Mouse (Mus musculus): ENCODE results near the gene Flt1.
"Not testable (repeated sequence)": the region's sequence is repeated elsewhere in the genome, so short reads cannot be mapped to it uniquely, and the experiment has no call there.

Gene Flt1

DNA sequence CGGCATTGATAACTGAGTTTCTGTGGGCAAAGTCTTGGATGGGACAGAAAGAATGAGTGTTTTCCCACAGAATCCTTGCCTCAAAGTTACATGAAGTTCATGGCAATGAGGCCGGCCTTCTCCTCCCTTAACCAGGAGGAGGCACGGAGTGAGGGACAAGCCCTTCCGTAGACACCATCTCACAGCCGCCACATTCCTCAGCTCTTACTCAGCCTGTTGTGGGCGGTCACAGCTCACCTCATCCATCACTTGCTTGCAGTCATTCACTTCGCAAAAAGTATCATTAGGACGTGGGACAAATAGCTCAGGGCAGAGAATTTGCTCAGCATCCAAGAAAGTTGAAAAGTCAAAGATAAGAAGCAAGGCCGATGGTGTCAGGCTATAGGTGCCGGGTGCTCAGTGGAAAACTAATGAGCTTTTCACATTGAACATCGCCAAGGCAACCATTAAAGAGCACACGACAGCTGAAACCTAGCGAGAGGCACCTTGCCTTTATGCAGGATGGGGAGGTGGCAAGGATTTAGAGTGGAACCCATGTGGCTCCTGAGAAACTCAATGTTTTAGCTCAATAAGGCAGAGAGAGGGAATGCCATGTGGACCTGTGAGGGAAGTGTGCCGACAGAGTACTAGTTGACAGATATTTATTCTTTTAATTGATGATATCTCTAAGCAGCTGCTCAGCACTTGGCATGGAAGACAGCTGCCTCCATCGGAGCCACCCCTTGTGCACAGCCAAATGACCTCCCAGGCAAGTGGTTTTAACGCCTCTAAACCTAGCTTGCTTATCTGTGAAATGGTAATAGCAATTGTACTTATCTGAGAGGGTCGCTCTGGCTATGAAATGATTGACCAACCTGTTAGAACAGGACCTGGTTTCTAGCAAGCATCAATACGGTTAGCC lies 124.1 kb downstream of the Flt1 start:
- DNase-seq, result no peak

DNA sequence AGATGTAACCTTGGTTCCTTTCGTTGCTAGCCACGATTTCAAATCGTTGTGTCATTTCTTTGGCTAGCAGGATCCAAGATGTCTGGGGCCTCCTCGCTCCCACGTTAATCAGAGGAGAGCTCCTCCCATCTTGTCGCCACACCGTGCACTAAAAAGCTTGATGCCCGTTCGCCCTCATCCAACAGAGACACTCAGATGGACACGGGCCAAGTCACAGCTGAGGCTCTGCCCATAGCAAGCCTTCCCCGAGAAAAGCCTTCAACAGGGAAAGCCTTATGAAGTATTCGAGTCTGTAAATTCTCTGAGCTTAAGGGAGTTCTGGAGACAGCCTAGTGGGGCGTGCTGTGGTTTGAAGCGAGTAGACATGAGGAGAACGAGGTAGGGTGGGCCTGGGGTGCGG lies 128.0 kb downstream of the Flt1 start:
- no peak for DNase-seq

DNA sequence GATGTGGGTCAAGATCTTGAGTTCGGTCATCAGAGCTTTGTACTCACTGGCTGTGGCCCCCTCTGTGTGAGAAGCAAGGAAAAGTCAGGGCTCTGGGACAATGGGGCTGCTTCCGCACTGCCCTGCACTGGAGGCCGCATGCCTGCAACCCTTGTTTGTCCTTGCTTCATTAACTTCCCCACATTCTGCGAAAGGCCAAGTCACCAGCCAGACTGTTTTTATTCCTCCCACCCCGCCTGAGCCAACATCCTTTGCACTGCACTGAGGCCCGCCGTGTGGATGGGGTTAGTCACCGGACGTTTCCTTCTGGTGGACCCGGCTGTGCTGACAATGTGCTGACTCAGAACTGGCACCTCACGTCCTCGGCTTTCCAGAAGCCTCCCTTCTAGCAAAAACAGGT lies 136.0 kb downstream of the Flt1 start:
- DNase-seq, result no peak

DNA sequence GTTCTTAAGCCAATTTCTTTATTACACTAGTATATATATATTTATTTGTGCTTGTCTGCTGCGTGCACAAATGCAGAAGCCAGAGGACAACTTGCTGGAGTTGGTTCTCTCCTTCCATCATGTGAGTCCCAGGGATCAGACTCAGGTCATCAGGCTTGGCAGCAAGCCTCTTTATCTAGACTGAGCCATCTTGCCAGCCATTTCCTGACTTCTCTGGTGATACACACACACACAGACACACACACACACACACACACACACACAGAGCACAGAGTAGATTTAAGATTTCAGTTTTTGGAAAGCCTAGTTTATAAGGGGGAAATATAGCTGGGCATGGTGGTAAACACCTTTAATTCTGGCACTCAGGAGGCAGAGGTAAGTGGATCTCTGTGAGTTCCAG lies 140.7 kb downstream of the Flt1 start:
- no peak for DNase-seq

DNA sequence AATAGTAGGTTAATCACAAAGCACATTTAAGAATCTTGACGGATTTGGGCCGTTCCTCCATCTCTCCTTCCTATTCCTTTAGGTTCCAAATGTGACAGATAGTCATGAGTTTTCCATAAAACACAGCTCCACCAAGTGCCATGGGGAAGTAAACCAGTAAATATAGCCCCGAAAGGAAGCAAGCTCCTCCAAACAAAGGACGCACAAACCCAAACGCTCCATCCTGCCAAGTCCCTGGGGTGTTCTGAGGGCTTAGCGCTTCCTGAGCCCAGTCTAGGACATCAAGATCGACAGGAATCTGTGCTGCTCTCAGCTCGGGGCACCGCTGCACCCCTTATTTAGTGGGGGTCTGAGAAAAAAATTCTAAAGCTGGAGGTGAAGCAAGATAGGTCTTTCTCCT lies 141.2 kb downstream of the Flt1 start:
- DNase-seq, result no peak

DNA sequence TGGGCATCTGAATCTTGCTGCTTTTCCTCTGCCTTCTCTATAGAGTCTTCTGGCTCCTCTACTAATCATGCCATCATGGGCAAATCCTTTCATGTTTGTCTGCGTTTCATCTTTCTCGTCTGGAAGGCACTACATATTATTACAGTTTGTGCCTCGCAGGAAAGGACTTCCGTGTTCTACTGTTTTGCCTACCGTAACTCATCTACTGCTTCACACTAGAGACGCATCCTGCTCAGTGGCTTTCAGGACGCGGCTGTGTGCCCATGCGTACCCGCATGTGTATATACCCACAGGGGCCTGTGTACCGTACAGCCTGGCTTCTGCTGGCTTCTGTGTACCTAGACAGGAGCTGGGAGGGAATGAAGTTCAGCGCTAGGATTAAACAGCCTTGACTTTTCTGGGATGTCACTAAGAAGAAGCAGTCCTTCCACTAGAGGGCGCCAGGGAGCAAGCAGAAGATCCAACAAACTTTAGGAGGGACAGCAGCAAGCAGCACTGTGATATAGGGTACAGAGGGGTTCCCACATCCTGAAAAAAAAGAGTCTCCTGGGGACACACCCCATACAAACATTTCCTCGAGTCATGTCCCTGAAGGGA lies 142.0 kb downstream of the Flt1 start:
- DNase-seq, result peak; percentile 84

DNA sequence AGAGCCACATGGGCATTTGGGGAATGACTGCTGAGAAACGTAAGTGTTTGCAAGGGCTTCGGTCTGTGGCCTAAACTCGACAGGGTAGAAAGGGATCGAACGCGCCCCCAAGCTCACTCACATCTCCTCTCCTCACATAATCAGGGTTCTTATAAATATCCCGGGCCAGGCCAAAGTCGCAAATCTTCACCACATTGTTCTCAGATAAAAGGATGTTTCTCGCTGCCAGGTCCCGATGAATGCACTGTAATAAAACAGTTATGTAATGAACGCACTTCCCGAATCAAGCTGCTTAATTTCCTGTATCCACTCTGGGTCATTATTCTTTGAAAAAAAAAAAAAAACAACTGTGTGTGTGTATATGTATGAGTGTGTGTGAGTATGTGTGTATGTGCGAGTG lies 145.6 kb downstream of the Flt1 start:
- peak; percentile 7 for DNase-seq

DNA sequence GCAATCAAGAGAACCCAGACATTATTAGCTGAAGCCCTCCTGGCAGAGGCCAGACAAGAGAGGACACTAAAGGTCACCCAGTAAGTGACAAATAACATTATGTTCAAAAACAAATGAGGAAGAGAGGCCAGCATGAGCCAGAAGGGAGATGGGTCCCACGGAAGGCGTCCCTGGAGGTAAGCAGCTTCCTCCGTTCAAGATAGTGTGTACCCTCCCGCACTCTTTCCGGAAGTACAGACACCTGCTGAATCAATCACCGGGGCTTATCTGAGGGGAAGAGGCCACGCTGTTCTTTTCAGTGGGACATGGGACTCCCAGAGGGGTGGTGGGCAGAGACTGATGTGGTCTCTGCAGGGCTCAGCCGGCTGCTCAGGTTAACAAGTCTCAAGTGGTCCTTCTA lies 146.1 kb downstream of the Flt1 start:
- peak; percentile 9 for DNase-seq

DNA sequence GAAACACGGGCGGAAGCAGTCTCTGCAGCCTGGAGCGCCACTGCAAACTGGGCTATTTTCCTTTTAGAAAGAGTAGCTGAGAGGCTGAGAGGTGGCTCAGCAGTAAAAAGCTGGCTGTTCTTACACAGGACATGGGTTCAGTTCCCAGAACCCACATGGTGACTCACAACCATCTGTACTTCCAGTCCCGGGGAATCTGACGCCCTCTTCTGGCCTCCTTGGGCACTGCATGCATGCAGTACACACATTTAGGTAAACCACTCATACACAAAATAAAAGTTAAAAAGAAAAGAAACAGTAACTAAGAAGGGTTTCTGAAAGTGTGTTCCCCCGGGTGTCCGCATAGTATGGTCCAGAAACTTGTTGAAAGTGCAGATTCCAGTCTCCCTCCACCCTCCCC lies 146.7 kb downstream of the Flt1 start:
- DNase-seq, result no peak

DNA sequence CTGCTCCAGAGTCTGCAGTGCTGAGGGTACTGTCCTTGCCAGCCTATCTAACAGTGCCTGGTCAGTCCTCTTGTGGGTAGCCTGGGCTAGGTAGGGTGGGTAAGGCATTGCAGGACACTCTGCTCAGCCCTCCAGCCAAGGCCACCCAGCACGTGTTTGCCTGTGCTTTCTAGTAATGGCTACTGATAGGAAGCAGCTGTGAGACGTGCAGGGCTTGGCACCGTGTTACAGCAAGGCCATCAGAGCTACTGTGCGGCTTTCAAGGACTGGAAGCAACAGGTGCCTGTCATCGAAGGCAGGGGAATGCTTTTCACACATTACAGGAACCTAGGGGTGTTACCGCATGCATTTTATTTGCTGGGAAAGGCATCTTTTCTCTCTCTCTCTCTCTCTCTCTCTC lies 148.8 kb downstream of the Flt1 start:
- DNase-seq, result no peak

DNA sequence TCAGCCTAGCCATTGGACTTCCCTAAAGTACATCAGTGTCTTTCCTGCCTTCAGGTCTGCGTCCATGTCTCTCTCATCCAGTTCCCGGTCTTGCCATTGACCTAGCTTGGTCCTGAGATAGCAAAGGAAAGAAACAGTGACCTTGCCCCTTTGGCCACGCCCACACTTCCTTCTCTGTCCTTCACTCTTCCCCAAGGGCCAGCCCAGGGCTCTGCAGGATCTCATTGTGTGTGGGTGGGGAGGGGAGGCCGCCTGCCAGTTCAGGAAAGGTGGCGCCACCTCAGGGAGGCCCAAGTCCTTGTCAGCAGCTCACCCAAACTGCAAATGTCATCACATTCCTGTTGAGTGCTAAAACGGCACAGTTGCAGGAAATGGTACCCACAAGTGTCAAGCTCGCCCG lies 151.3 kb downstream of the Flt1 start:
- DNase-seq, result peak; percentile 58

DNA sequence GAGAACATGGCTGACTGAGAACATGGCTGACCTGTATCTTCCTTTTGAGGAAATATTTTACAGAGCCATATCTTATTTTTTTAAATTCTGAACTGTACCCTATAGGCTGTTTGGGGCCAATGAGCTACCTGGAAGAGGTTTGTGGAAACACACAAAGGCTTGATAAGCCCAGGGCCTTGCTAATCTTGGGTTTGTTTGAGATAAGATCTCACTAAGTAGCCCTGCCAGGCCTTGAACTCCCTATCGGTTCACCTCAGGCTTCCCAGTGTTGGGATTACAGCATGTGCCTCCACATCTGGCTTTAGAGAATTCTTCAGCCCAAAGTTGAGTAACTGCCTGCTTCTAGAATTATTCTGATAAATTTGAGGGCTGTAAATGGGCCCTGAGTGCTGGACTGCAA lies 152.3 kb downstream of the Flt1 start:
- no peak for DNase-seq

DNA sequence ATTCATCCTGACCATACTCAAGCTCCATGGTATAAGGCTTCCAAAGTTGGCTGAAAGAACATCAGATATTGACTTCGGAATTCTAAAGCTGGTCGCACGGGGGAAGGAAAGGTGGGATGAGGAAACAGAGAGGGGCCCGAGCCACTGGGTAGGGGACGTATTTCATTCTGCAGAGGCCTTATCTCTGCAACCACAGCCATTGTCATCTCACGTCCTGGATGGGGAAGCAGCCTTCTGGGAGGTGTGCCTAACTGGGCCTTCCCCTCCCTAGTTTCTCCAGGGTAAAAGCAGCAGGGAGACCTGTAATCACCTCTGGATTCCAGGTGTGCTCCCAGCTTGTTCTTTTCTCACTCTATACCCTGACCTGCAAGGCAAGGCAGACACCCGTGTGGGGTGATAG lies 153.1 kb downstream of the Flt1 start:
- DNase-seq, result no peak

DNA sequence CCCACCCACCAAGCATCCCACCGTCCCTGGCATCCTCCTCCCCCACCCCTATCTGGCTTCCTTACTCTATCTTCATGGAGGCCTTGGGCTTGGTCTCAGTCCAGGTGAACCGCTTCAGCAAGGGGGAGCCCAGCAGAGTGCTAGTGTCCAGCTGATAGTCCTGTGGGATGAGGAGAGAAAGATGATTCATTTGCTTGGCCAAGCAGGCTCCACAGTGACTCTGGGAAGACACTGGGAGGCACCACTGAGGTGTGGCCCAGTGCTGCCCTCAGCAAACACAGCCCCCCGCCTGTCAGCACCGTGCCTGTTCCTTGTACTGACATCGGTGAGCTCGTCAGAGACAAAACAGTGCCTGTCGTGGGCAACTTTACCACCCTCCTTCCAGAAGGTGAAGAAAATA lies 159.5 kb downstream of the Flt1 start:
- DNase-seq, result no peak

DNA sequence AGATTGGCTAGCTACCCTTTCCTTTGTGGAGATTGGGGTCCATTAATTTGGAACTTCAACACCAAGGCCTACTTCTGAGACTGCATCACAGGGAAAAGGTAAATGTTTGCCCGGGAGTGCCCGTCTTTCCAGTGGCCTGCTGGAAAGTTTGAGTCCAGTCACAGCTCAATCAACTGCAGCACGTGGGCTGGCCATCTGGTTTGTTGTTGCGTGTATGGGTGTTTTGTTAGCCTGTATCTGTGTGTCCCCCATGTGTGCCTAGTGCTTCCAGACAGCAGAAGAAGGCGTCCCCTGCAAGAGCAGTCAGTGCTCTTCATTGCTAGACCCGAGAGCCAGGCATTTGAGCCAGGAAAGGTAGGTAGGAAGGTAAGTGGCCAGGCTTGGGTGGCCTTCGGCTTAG lies 160.4 kb downstream of the Flt1 start:
- DNase-seq, result no peak

DNA sequence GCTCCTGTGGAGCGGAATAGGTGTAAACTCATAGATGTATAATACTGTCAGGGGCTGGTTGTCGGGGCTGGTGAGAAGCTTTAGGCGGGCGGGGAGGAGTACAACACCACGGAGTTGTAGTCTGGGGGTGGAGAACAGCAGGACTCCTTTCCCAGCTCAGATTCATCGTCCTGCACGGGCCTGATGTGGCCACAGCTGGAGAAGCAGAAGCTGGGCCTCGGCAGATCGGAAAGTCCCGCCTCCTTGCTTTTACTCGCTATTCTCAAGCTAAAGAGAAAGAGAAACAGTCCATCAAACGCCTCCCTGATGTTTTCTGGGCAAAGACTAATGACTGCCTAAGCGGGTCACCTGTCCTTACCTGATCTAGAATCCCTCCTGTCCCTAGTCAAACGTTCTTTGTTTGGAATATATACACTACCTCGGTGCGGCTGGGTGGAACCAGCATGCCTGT lies 161.6 kb downstream of the Flt1 start:
- peak; percentile 36 for DNase-seq

DNA sequence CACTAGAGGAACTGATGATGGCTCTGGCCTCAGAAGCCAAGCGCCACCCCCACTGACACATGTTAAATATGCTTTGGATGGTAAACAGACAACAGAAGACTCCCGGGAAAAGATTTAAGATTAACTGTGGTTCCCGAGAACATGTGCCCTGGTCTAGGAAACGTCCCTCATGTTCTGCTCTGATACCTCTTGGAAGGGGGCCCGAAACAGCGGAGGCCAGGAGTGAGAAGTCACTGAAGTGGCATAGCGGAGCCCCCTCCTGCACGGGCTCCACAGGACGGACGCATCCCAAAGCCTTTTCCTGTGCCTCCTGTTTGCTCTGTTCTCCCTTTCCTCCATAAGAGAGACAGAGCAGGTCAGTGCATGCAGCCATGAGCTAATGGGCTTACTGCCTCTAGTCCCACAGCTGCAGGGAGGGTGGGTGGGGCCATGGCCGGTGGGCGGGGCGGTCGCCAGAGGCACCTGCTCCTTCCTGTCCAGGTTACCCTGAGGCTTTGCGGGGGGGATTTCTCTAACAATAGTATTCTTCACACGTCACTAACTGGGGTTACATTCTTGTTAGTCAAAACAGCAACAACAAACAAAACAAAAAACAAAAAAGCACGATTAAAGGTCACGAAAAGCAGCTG lies 162.2 kb downstream of the Flt1 start:
- DNase-seq, result peak; percentile 56

DNA sequence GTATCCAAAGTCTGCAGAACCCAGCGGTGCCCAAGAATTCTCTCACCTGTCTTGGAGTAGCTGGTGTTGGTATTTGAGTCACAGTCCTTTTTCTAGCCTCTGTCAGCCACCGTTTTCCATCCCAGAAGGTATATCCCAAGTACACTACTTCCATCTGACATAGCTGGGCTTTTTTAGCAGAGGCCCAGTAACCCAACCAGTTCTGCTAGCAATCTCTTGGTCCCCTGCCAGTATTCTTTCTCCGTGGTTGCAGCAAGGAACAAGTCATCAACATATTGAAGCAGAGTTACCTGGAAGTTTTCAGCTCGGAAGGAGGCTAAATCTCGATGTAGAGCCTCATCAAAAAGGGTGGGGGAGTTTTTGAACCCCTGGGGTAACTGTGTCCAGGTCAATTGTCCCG lies 168.2 kb downstream of the Flt1 start:
- not testable (repeated sequence) for DNase-seq

DNA sequence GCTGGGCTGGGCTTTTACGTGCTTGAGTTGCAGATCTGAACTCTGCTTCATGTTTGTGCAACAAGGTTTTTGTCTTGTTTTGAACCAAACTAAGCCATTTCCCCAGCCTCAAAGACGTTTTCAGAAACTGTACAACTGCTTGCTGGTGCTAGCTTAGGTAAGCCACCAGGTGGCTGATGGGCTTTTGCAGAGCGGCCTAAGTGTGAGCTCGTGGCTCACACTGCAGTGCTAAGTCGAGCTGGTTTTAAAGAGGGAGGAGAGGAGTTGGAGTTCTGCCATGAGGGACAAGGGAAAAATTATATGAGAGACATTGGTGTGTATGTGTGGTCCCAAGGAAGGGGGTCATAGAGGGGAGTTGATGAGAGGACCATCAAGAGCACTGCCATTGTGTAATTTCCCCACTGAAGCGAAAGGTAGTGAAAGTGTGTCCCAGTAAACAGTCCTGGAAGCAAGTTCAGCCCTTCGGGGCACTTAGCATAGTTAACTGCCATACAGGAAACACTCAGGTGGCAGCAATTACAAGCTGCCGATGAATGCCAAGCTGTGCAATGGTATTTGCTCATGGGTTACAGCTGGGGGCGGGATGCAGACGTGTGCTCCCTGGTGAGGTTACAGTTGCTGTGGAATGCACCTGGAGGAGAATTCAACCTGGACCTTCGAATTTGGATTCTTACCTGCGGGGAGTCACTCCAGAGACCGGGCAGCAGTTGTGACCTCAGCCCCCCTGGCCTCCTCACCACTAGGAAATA lies 173.8 kb downstream of the Flt1 start:
- DNase-seq, result peak; percentile 36

DNA sequence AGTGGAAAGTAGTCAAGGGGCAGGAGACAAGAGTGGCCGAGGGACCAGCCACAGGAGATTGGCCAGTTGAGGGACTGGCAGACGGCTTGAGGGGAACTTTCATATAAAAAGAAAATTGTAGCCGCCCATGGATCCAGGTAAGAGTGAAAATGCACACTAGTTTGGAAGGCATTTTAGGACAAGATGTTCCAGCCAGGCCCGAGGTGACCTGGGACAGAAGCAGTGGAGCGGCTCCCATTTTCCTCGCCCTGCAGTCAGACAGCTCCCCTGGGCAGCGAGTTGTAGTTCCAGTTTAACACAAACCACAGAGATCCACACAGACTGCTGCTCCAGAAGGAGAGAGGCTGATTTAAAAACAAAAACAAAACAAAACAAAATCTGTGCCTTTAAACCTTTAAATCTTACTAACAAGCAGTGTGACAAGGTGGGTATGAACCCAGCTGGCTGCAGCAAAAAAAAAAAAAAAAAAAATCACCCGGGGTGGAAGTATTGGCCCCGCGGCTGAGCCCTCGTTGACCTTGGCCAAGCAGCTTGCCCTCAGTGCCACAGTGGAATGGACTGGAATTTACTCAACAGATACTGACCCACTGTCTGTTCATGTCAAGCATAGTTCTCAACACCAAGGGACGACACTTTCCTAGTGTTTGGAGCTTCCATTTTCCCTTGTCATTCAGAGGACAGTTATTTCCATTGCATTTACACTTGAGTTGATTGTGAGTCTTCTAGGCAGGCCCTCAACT lies 176.6 kb downstream of the Flt1 start:
- DNase-seq, result peak; percentile 44

DNA sequence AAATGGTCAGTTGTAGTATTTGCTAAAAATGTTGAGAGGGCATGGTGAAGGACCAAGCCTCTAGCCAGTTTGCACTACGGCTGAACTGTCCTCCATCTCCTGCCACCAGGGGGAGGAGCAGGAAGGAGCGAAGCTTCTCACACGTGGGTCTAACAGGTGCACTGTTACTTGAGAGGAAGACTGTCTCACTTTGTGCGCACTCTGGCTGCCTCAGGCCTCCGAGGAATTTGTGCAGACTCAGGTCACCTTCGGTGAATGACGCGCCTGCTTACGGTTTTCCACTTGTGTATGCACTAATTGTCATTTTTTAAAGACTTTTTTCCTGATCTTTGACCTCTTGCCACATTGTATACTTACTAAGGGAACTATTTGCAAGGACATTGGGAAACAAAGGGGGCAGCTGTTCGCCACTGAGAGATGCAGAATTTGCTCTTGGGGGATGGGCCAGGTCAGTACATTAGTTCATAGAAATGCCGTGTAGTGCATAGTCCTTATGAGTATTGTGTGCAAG lies 180.0 kb downstream of the Flt1 start:
- peak; percentile 40 for DNase-seq

DNA sequence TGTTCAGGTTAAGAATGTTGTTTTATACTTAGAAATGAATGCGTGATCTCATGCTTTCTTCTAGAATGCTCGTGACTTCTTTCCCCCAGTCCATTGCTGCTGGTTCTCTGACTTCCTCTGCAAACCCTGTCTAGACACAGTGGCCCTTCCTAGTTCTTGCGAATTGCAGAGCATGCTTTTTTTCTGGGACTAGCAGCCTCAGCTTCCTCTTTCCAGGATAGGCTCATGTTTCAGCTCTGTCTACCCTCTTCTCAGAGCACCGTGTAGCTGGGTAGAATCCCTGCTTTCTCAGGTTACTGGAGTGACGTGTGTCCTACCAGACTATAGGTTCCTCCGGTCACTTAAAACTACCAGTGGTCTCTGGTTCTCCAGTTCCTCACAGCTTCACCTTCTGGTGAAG lies 183.5 kb downstream of the Flt1 start:
- no peak for DNase-seq

All from kidney, adult 18-20 months (tissue).